Mouse (Mus musculus): ENCODE results near the gene Spata31d1a. TPM values are rescaled to one million over a fixed set of nuclear protein-coding genes. Genes with fewer than 3 reads are reported as not detected.

Spata31d1a gene
- total RNA-seq, 1 experiment = 2.2 TPM

GRCm38 (mm10) chr13:59682629-59683028 lies 27.5 kb downstream of the Spata31d1a start:
- no peak for TF ChIP-seq CHD2 (IDR thresholded peaks at IDR 0.05; ENCODE audit: low read depth, low read length)
- no peak for TF ChIP-seq HCFC1 (IDR thresholded peaks at IDR 0.05; ENCODE audit: borderline replicate concordance, insufficient read depth, low read length)
- no peak for TF ChIP-seq ZNF384 (IDR thresholded peaks at IDR 0.05; ENCODE audit: low read depth, low read length)
- no peak for TF ChIP-seq MAFK (IDR thresholded peaks at IDR 0.05; ENCODE audit: insufficient read depth, low read depth, low read length)
- TF ChIP-seq ZC3H11A (IDR thresholded peaks at IDR 0.05; ENCODE audit: borderline replicate concordance, low read depth, low read length) = no peak
- Histone ChIP-seq H3K9ac (ENCODE audit: insufficient read depth, low read depth, low read length, poor library complexity, severe bottlenecking) (no peak overlapping the region), H3K9me3 (ENCODE audit: control insufficient read depth, insufficient read depth, low read depth, low read length) (no peaks in the 10 kb centered on the region), H3K4me3 (ENCODE audit: insufficient read depth in 1 of 2, low read depth in 1 of 2, low read length in 2 of 2, poor library complexity in 1 of 2, severe bottlenecking in 1 of 2) (no peak overlapping the region), H3K4me1 (ENCODE audit: control insufficient read depth in 2 of 2, insufficient read depth in 2 of 2, low read length in 2 of 2, poor library complexity in 1 of 2) (peaks cover 6 to 14% of the 10 kb centered on the region in 2 experiments), H3K36me3 (ENCODE audit: control insufficient read depth, insufficient read depth, low read length, poor library complexity, severe bottlenecking) (no peaks in the 10 kb centered on the region), H3K27ac (ENCODE audit: insufficient read depth, low read depth, low read length, poor library complexity, severe bottlenecking) (no peak overlapping the region)
- no peak for DNase-seq (ENCODE audit: low read depth, low spot score)
- in situ Hi-C loops (cut with MboI; ENCODE audit: low sequenced_read_pairs in 2 of 2, unreplicated experiment in 2 of 2) = no loop called here

- Histone ChIP-seq H3K9me3 (ENCODE audit: control insufficient read depth, insufficient read depth, low read depth, low read length) (no peaks in the 10 kb centered on the region), H3K36me3 (ENCODE audit: control insufficient read depth, insufficient read depth, low read length, poor library complexity, severe bottlenecking) (no peaks in the 10 kb centered on the region), H3K27ac (ENCODE audit: insufficient read depth, low read depth, low read length, poor library complexity, severe bottlenecking) (peak overlapping the region; percentile 59; the same call in 1 of the 2 replicates), H3K4me3 (ENCODE audit: insufficient read depth in 1 of 2, low read depth in 1 of 2, low read length in 2 of 2, poor library complexity in 1 of 2, severe bottlenecking in 1 of 2) (peak overlapping the region; percentile 27 to 32; a peak in 2 of 4 replicates), H3K9ac (ENCODE audit: insufficient read depth, low read depth, low read length, poor library complexity, severe bottlenecking) (peak overlapping the region; percentile 19; the same call in 1 of the 2 replicates), H3K4me1 (ENCODE audit: control insufficient read depth in 2 of 2, insufficient read depth in 2 of 2, low read length in 2 of 2, poor library complexity in 1 of 2) (peaks cover 6 to 16% of the 10 kb centered on the region in 2 experiments)
- in situ Hi-C loops (cut with MboI; ENCODE audit: low sequenced_read_pairs in 2 of 2, unreplicated experiment in 2 of 2) = no loop called here
- DNase-seq (ENCODE audit: low read depth, low spot score) = no peak
- TF ChIP-seq ZC3H11A (IDR thresholded peaks at IDR 0.05; ENCODE audit: borderline replicate concordance, low read depth, low read length) (no peak), ZNF384 (IDR thresholded peaks at IDR 0.05; ENCODE audit: low read depth, low read length) (no peak), MAFK (IDR thresholded peaks at IDR 0.05; ENCODE audit: insufficient read depth, low read depth, low read length) (no peak), CHD2 (IDR thresholded peaks at IDR 0.05; ENCODE audit: low read depth, low read length) (no peak)
Observed at GRCm38 (mm10) chr13:59679908-59680307, 30.2 kb downstream of the Spata31d1a start.

DNA sequence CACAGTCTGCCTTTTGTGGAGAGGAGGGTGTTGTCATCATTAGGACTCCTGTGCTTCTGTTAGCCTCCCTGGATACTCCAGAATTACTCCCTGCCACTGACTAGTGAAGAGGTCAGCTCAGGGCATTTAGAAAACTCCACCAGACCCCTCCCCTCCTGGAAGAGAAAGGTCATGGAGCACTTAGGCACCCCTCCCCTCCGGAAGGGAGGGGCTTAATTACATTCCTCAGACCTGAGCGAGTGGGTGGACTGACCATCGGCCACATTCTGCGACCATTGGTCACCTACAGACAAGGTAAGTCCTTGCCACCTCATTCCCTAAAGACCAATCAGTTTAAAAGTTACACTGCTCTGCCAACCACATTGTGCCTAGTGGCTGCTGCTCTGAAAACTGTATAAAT lies 30.8 kb downstream of the Spata31d1a start:
- H3K27ac ChIP-seq (ENCODE audit: insufficient read depth, low read depth, low read length, poor library complexity, severe bottlenecking) = peak overlapping the region; percentile 59; the same call in 1 of the 2 replicates
- peaks cover 6 to 16% of the 10 kb centered on the region in 2 experiments for H3K4me1 ChIP-seq (ENCODE audit: control insufficient read depth in 2 of 2, insufficient read depth in 2 of 2, low read length in 2 of 2, poor library complexity in 1 of 2)
- DNase-seq (ENCODE audit: low read depth, low spot score) = no peak
- in situ Hi-C loops (cut with MboI; ENCODE audit: low sequenced_read_pairs in 2 of 2, unreplicated experiment in 2 of 2) = no loop called here
- H3K4me3 ChIP-seq (ENCODE audit: insufficient read depth in 1 of 2, low read depth in 1 of 2, low read length in 2 of 2, poor library complexity in 1 of 2, severe bottlenecking in 1 of 2) = peak overlapping the region; percentile 28 to 32
- H3K9ac ChIP-seq (ENCODE audit: insufficient read depth, low read depth, low read length, poor library complexity, severe bottlenecking) = peak overlapping the region; percentile 18; the same call in 1 of the 2 replicates
- TF ChIP-seq ZNF384 (IDR thresholded peaks at IDR 0.05; ENCODE audit: low read depth, low read length) = no peak
- no peak for TF ChIP-seq ZC3H11A (IDR thresholded peaks at IDR 0.05; ENCODE audit: borderline replicate concordance, low read depth, low read length)
- no peak for TF ChIP-seq HCFC1 (IDR thresholded peaks at IDR 0.05; ENCODE audit: borderline replicate concordance, insufficient read depth, low read length)
- TF ChIP-seq MAFK (IDR thresholded peaks at IDR 0.05; ENCODE audit: insufficient read depth, low read depth, low read length) = no peak
- no peak for TF ChIP-seq CHD2 (IDR thresholded peaks at IDR 0.05; ENCODE audit: low read depth, low read length)
- H3K36me3 ChIP-seq (ENCODE audit: control insufficient read depth, insufficient read depth, low read length, poor library complexity, severe bottlenecking) = no peaks in the 10 kb centered on the region
- H3K9me3 ChIP-seq (ENCODE audit: control insufficient read depth, insufficient read depth, low read depth, low read length) = no peaks in the 10 kb centered on the region

- no peak for TF ChIP-seq ZC3H11A (IDR thresholded peaks at IDR 0.05; ENCODE audit: borderline replicate concordance, low read depth, low read length)
- 0 out of 2 replicates have a peak, but pooled peaks have one; percentile 21 for TF ChIP-seq ZNF384 (IDR thresholded peaks at IDR 0.05; ENCODE audit: low read depth, low read length)
- Histone ChIP-seq H3K4me1 (ENCODE audit: control insufficient read depth in 2 of 2, insufficient read depth in 2 of 2, low read length in 2 of 2, poor library complexity in 1 of 2) (peaks cover 8 to 22% of the 10 kb centered on the region in 2 experiments), H3K9me3 (ENCODE audit: control insufficient read depth, insufficient read depth, low read depth, low read length) (no peaks in the 10 kb centered on the region), H3K4me3 (ENCODE audit: insufficient read depth in 1 of 2, low read depth in 1 of 2, low read length in 2 of 2, poor library complexity in 1 of 2, severe bottlenecking in 1 of 2) (no peak overlapping the region), H3K9ac (ENCODE audit: insufficient read depth, low read depth, low read length, poor library complexity, severe bottlenecking) (no peak overlapping the region), H3K36me3 (ENCODE audit: control insufficient read depth, insufficient read depth, low read length, poor library complexity, severe bottlenecking) (peaks cover 2% of the 10 kb centered on the region; the same call in 1 of the 2 replicates), H3K27ac (ENCODE audit: insufficient read depth, low read depth, low read length, poor library complexity, severe bottlenecking) (no peak overlapping the region)
- no peak for DNase-seq (ENCODE audit: low read depth, low spot score)
- in situ Hi-C loops (cut with MboI; ENCODE audit: low sequenced_read_pairs in 2 of 2, unreplicated experiment in 2 of 2) = no loop called here
Observed at GRCm38 (mm10) chr13:59676316-59677229, 33.6 kb downstream of the Spata31d1a start.

Data from ES-E14 (cell line).